Comparison of ENCODE assay signal across 13 mouse cellular contexts in genomic region chr11:76482183-76482582, GRCm38 (mm10).
DNase-seq lines count a peak whose midpoint lies in the region; ATAC-seq lines count a peak whose summit lies in the region.
"Had no signal": no experiment of that assay in that cellular context is flagged by ENCODE, and none has a peak within 500 bp of the region (broad histone marks: within the 10 kb centered on the region; RNA-seq: fewer than 3 reads in every experiment).

No protein-coding gene starts in this region.

- peak; percentile 33 for DNase-seq in A20 (ENCODE audit: low read depth, low spot score)
- no peak for DNase-seq in embryonic facial prominence, embryonic 14.5 days (ENCODE audit: low spot score)
- DNase-seq in neural tube, embryonic 10.5 days (ENCODE audit: extremely low spot score, low spot score): no peak
- no peak for DNase-seq in gastrocnemius, adult 18-20 months (ENCODE audit: low spot score)
- DNase-seq: adrenal gland, postnatal 10 days; cerebellum, adult 9-11 months; kidney, adult 8-10 months had no signal

- H3K27ac ChIP-seq in kidney, embryonic 15.5 days: 0 out of 2 replicates have a peak overlapping the region, but pooled peaks have one; percentile 49
- no peak overlapping the region for H3K27ac ChIP-seq in kidney, embryonic 14.5 days (ENCODE audit: low read depth, low read length)
- 0 out of 2 replicates have a peak overlapping the region, but pooled peaks have one; percentile 65 for H3K27ac ChIP-seq in embryonic facial prominence, embryonic 14.5 days (replicated peaks; ENCODE audit: low read depth, low read length)
- peak overlapping the region; percentile 85 for H3K27ac ChIP-seq in macrophage
- H3K27ac ChIP-seq in hindbrain, embryonic 12.5 days: no peak overlapping the region
- H3K27ac ChIP-seq: midbrain, embryonic 12.5 days had no signal

- no peak overlapping the region for H3K4me3 ChIP-seq in kidney, embryonic 15.5 days (replicated peaks)
- H3K4me3 ChIP-seq in kidney, embryonic 14.5 days (ENCODE audit: low read length): no peak overlapping the region
- no peak overlapping the region for H3K4me3 ChIP-seq in embryonic facial prominence, embryonic 14.5 days (ENCODE audit: low read depth, low read length)
- H3K4me3 ChIP-seq in macrophage (ENCODE audit: inconsistent target): no peak overlapping the region
- no peak overlapping the region for H3K4me3 ChIP-seq in hindbrain, embryonic 12.5 days
- H3K4me3 ChIP-seq: midbrain, embryonic 12.5 days had no signal

- H3K27me3 ChIP-seq in kidney, embryonic 15.5 days: no peaks in the 10 kb centered on the region
- H3K27me3 ChIP-seq in kidney, embryonic 14.5 days (ENCODE audit: control insufficient read depth, insufficient read depth, low read length): no peaks in the 10 kb centered on the region
- no peaks in the 10 kb centered on the region for H3K27me3 ChIP-seq in embryonic facial prominence, embryonic 14.5 days (replicated peaks; ENCODE audit: control insufficient read depth, insufficient read depth, low read length)
- no peaks in the 10 kb centered on the region for H3K27me3 ChIP-seq in hindbrain, embryonic 12.5 days
- H3K27me3 ChIP-seq: midbrain, embryonic 12.5 days had no signal

- H3K9me3 ChIP-seq in kidney, embryonic 15.5 days (replicated peaks): no peaks in the 10 kb centered on the region
- no peaks in the 10 kb centered on the region for H3K9me3 ChIP-seq in kidney, embryonic 14.5 days (ENCODE audit: control insufficient read depth, low read length)
- no peaks in the 10 kb centered on the region for H3K9me3 ChIP-seq in embryonic facial prominence, embryonic 14.5 days (ENCODE audit: control insufficient read depth, low read length)
- no peaks in the 10 kb centered on the region for H3K9me3 ChIP-seq in hindbrain, embryonic 12.5 days (replicated peaks)
- H3K9me3 ChIP-seq: G1E; midbrain, embryonic 12.5 days had no signal

- 78% methylated on average over 5 of the region's 5 CpGs for WGBS in kidney, embryonic 15.5 days
- WGBS in kidney, embryonic 14.5 days: 82% methylated on average over 5 of the region's 5 CpGs
- 58% methylated on average over 5 of the region's 5 CpGs for WGBS in embryonic facial prominence, embryonic 14.5 days
- WGBS in macrophage (ENCODE audit: missing documents): 0% methylated on average over 5 of the region's 5 CpGs
- WGBS in hindbrain, embryonic 12.5 days: 80% methylated on average over 5 of the region's 5 CpGs

- H3K4me2 ChIP-seq in kidney, embryonic 15.5 days: no peak overlapping the region
- H3K4me2 ChIP-seq in kidney, embryonic 14.5 days (replicated peaks; ENCODE audit: low read depth, low read length): no peak overlapping the region
- H3K4me2 ChIP-seq in embryonic facial prominence, embryonic 14.5 days (ENCODE audit: low read depth, low read length): no peak overlapping the region
- H3K4me2 ChIP-seq in hindbrain, embryonic 12.5 days (replicated peaks): no peak overlapping the region
- H3K4me2 ChIP-seq: midbrain, embryonic 12.5 days had no signal

- no peak for ATAC-seq in kidney, embryonic 15.5 days (replicated peaks; ENCODE audit: low FRiP score)
- ATAC-seq in kidney, embryonic 14.5 days (ENCODE audit: low FRiP score, low TSS enrichment): no peak
- ATAC-seq in embryonic facial prominence, embryonic 14.5 days (ENCODE audit: low read depth): no peak
- no peak for ATAC-seq in hindbrain, embryonic 12.5 days (ENCODE audit: low FRiP score)

- H3K9ac ChIP-seq in kidney, embryonic 15.5 days: no peak overlapping the region
- H3K9ac ChIP-seq in kidney, embryonic 14.5 days (ENCODE audit: low read depth, low read length): no peak overlapping the region
- H3K9ac ChIP-seq in embryonic facial prominence, embryonic 14.5 days (ENCODE audit: low read depth, low read length): no peak overlapping the region
- H3K9ac ChIP-seq in hindbrain, embryonic 12.5 days: no peak overlapping the region
- H3K9ac ChIP-seq: midbrain, embryonic 12.5 days had no signal

- H3K4me1 ChIP-seq in kidney, embryonic 15.5 days: peaks cover 51% of the 10 kb centered on the region
- H3K4me1 ChIP-seq in kidney, embryonic 14.5 days (ENCODE audit: control insufficient read depth, insufficient read depth, low read length): peaks cover 28% of the 10 kb centered on the region
- H3K4me1 ChIP-seq in embryonic facial prominence, embryonic 14.5 days (ENCODE audit: control insufficient read depth, insufficient read depth, low read length): peaks cover 17% of the 10 kb centered on the region
- peaks cover 26% of the 10 kb centered on the region for H3K4me1 ChIP-seq in hindbrain, embryonic 12.5 days

- H3K36me3 ChIP-seq in kidney, embryonic 15.5 days: peaks cover 54% of the 10 kb centered on the region
- peaks cover 30% of the 10 kb centered on the region for H3K36me3 ChIP-seq in kidney, embryonic 14.5 days (ENCODE audit: control insufficient read depth, insufficient read depth, low read length)
- peaks cover 48% of the 10 kb centered on the region for H3K36me3 ChIP-seq in embryonic facial prominence, embryonic 14.5 days (ENCODE audit: control insufficient read depth, insufficient read depth, low read length)
- peaks cover 29% of the 10 kb centered on the region; the same call in 1 of the 2 replicates for H3K36me3 ChIP-seq in macrophage (ENCODE audit: inconsistent target)
- H3K36me3 ChIP-seq in hindbrain, embryonic 12.5 days: peaks cover 25% of the 10 kb centered on the region
- H3K36me3 ChIP-seq: G1E had no signal

- H3K79me2 ChIP-seq in macrophage (ENCODE audit: inconsistent target): peaks cover 85% of the 10 kb centered on the region

Comparison
In these comparisons a context has a peak if more than half of its experiments do, and no peak if none do; other contexts are left out.
1. H3K27ac ChIP-seq: peak in kidney, embryonic 15.5 days (single experiment), embryonic facial prominence, embryonic 14.5 days (single experiment) and macrophage (single experiment); none in kidney, embryonic 14.5 days (single experiment) and hindbrain, embryonic 12.5 days (single experiment).